Mouse (Mus musculus) CH12.LX (cell line): ENCODE data around the gene Tnfsf10. TPM values are rescaled to one million over a fixed set of nuclear protein-coding genes. Genes with fewer than 3 reads are reported as not detected.

Source experiments
- DNase-seq: peaks from one replicate; pipeline ENCODE4 v3.0.0-alpha.2; 2013; ENCODE audit errors: extremely low read depth
- H3K27ac ChIP-seq: 2 replicates; pipeline ENCODE4 v1.5.1; 2012; ENCODE audit warnings: low read depth, mild to moderate bottlenecking, control low read depth, moderate library complexity; ENCODE audit not compliant: insufficient read depth
- H3K27me3 ChIP-seq: replicated peaks from 2 replicates; pipeline ENCODE3; 2012; ENCODE audit warnings: inconsistent platforms
- H3K36me3 ChIP-seq, 2 experiments: replicated peaks in 1 of 2; 2 replicates each; pipeline versions ENCODE3 to v1.6.1; 2012; ENCODE audit warnings: inconsistent platforms in 1 of 2, low read length in 1 of 2, mild to moderate bottlenecking in 1 of 2, mixed read lengths in 1 of 2, moderate library complexity in 1 of 2; ENCODE audit not compliant: control insufficient read depth in 1 of 2, insufficient read depth in 1 of 2
- H3K4me1 ChIP-seq, 2 experiments: 2 replicates each; pipeline ENCODE4 v1.6.1; 2012; ENCODE audit warnings: inconsistent platforms in 1 of 2, moderate library complexity in 1 of 2; ENCODE audit not compliant: insufficient read depth in 2 of 2, control insufficient read depth in 1 of 2
- H3K4me2 ChIP-seq: 2 replicates; pipeline ENCODE4 v1.6.1; 2012; ENCODE audit warnings: low read depth, mild to moderate bottlenecking, control low read depth; ENCODE audit not compliant: poor library complexity, insufficient read depth, severe bottlenecking
- H3K4me3 ChIP-seq, 3 experiments: fragments of 150-350 bp in 1 of 3; sonication (generic) in 1 of 3; replicated peaks in 1 of 3; 2 replicates each; pipeline versions ENCODE3 to v1.5.1; 2011 to 2012; ENCODE audit warnings: low read depth in 2 of 3, low read length in 2 of 3, mild to moderate bottlenecking in 2 of 3, moderate library complexity in 2 of 3, control low read depth in 1 of 3, improper control_type of control experiment in 1 of 3, inconsistent platforms in 1 of 3, mixed read lengths in 1 of 3; ENCODE audit not compliant: poor library complexity in 1 of 3
- H3K79me2 ChIP-seq: replicated peaks from 2 replicates; pipeline ENCODE4 v1.6.1; 2012; ENCODE audit warnings: mild to moderate bottlenecking, moderate library complexity; ENCODE audit not compliant: control insufficient read depth, poor library complexity, insufficient read depth, severe bottlenecking; ENCODE audit errors: extremely low read depth
- H3K9ac ChIP-seq: 2 replicates; pipeline ENCODE4 v1.6.1; 2012; ENCODE audit warnings: low read depth, mild to moderate bottlenecking, control low read depth, moderate library complexity; ENCODE audit not compliant: insufficient read depth
- H3K9me3 ChIP-seq: replicated peaks from 2 replicates; pipeline ENCODE3; 2012; ENCODE audit warnings: low read length, inconsistent platforms, mixed read lengths
- BHLHE40 ChIP-seq: IDR thresholded peaks from 2 replicates; pipeline ENCODE4 v1.6.1; 2011; ENCODE audit warnings: mild to moderate bottlenecking, low read depth, low read length, improper control_type of control experiment
- CHD1 ChIP-seq: IDR thresholded peaks from 2 replicates; pipeline ENCODE4 v1.6.1; 2012; ENCODE audit warnings: low read depth, low read length, improper control_type of control experiment, inconsistent platforms
- CTCF ChIP-seq, 2 experiments: IDR thresholded peaks in 1 of 2; conservative IDR thresholded peaks in 1 of 2; 2 replicates each; pipeline ENCODE4 v1.5.1; 2011 to 2012; ENCODE audit warnings: low read depth in 2 of 2, low read length in 2 of 2, improper control_type of control experiment in 1 of 2, inconsistent platforms in 1 of 2, mild to moderate bottlenecking in 1 of 2, moderate library complexity in 1 of 2
- E2F4 ChIP-seq: IDR thresholded peaks from 2 replicates; pipeline ENCODE4 v1.6.1; 2011; ENCODE audit warnings: low read depth, low read length, improper control_type of control experiment; ENCODE audit not compliant: insufficient replicate concordance
- ETS1 ChIP-seq: conservative IDR thresholded peaks from 2 replicates; pipeline ENCODE4 v1.6.1; 2012; ENCODE audit warnings: low read depth, mild to moderate bottlenecking, inconsistent platforms, low read length, improper control_type of control experiment, moderate library complexity
- GABPA ChIP-seq: IDR thresholded peaks from 2 replicates; pipeline ENCODE4 v1.6.1; 2012; ENCODE audit warnings: low read depth, low read length, improper control_type of control experiment, inconsistent platforms; ENCODE audit not compliant: insufficient replicate concordance
- HCFC1 ChIP-seq: IDR thresholded peaks from 2 replicates; pipeline ENCODE4 v1.6.1; 2012; ENCODE audit warnings: low read depth, mild to moderate bottlenecking, inconsistent platforms, low read length, improper control_type of control experiment
- IRF4 ChIP-seq: IDR thresholded peaks from 2 replicates; pipeline ENCODE4 v1.6.1; 2014; ENCODE audit warnings: low read depth, mild to moderate bottlenecking, inconsistent platforms, low read length, improper control_type of control experiment
- JUN ChIP-seq: IDR thresholded peaks from 2 replicates; pipeline ENCODE4 v1.6.1; 2011; ENCODE audit warnings: low read depth, mild to moderate bottlenecking, low read length, improper control_type of control experiment, moderate library complexity; ENCODE audit not compliant: insufficient read depth
- JUND ChIP-seq: conservative IDR thresholded peaks from 2 replicates; pipeline ENCODE4 v1.6.1; 2011; ENCODE audit warnings: low read depth, low read length, improper control_type of control experiment
- KAT2A ChIP-seq: IDR thresholded peaks from 2 replicates; pipeline ENCODE4 v1.6.1; 2012; ENCODE audit warnings: low read length, improper control_type of control experiment, inconsistent platforms; ENCODE audit not compliant: insufficient replicate concordance
- MAX ChIP-seq: IDR thresholded peaks from 2 replicates; pipeline ENCODE4 v1.6.1; 2011; ENCODE audit warnings: low read length, improper control_type of control experiment
- MAZ ChIP-seq: IDR thresholded peaks from 2 replicates; pipeline ENCODE4 v1.6.1; 2012; ENCODE audit warnings: low read depth, mild to moderate bottlenecking, inconsistent platforms, low read length, improper control_type of control experiment, moderate library complexity
- MYC ChIP-seq: IDR thresholded peaks from 2 replicates; pipeline ENCODE4 v1.6.1; 2011; ENCODE audit warnings: low read depth, mild to moderate bottlenecking, improper control_type of control experiment, low read length
- NELFE ChIP-seq: IDR thresholded peaks from 2 replicates; pipeline ENCODE4 v1.6.1; 2011; ENCODE audit warnings: low read depth, low read length, improper control_type of control experiment
- NRF1 ChIP-seq: IDR thresholded peaks from 2 replicates; pipeline ENCODE4 v1.6.1; 2014; ENCODE audit warnings: low read depth, mild to moderate bottlenecking, inconsistent platforms, low read length, improper control_type of control experiment, moderate library complexity
- PAX5 ChIP-seq: IDR thresholded peaks from 2 replicates; pipeline ENCODE4 v1.6.1; 2012; ENCODE audit warnings: low read length, inconsistent platforms, mixed read lengths
- POLR2A ChIP-seq: IDR thresholded peaks from 2 replicates; pipeline ENCODE4 v1.6.1; 2011; ENCODE audit warnings: low read depth, mild to moderate bottlenecking, improper control_type of control experiment, low read length
- RAD21 ChIP-seq: IDR thresholded peaks from 2 replicates; pipeline ENCODE4 v1.6.1; 2011; ENCODE audit warnings: low read depth, mild to moderate bottlenecking, low read length, improper control_type of control experiment, moderate library complexity
- RCOR1 ChIP-seq: conservative IDR thresholded peaks from 2 replicates; pipeline ENCODE4 v1.6.1; 2012; ENCODE audit warnings: low read depth, mild to moderate bottlenecking, inconsistent platforms, low read length, improper control_type of control experiment
- SIN3A ChIP-seq: IDR thresholded peaks from 2 replicates; pipeline ENCODE4 v1.6.1; 2012; ENCODE audit warnings: low read length, improper control_type of control experiment, inconsistent platforms
- SMC3 ChIP-seq: IDR thresholded peaks from 2 replicates; pipeline ENCODE4 v1.6.1; 2011; ENCODE audit warnings: low read depth, low read length, improper control_type of control experiment
- TCF12 ChIP-seq: IDR thresholded peaks from 2 replicates; pipeline ENCODE4 v1.6.1; 2014; ENCODE audit warnings: low read depth, mild to moderate bottlenecking, inconsistent platforms, low read length, improper control_type of control experiment
- UBTF ChIP-seq: IDR thresholded peaks from 2 replicates; pipeline ENCODE4 v1.6.1; 2012; ENCODE audit warnings: low read depth, mild to moderate bottlenecking, inconsistent platforms, low read length, improper control_type of control experiment, moderate library complexity
- USF1 ChIP-seq: IDR thresholded peaks from 2 replicates; pipeline ENCODE4 v1.6.1; 2014; ENCODE audit warnings: low read depth, mild to moderate bottlenecking, inconsistent platforms, low read length, improper control_type of control experiment
- USF2 ChIP-seq: conservative IDR thresholded peaks from 2 replicates; pipeline ENCODE4 v1.6.1; 2011; ENCODE audit warnings: low read depth, low read length, improper control_type of control experiment
- ZC3H11A ChIP-seq: IDR thresholded peaks from 2 replicates; pipeline ENCODE4 v1.6.1; 2012; ENCODE audit warnings: low read depth, mild to moderate bottlenecking, inconsistent platforms, low read length, improper control_type of control experiment
- ZKSCAN1 ChIP-seq: IDR thresholded peaks from 2 replicates; pipeline ENCODE4 v1.6.1; 2012; ENCODE audit warnings: low read depth, inconsistent platforms, low read length, improper control_type of control experiment, borderline replicate concordance
- ZMIZ1 ChIP-seq: IDR thresholded peaks from 2 replicates; pipeline ENCODE4 v1.6.1; 2012; ENCODE audit warnings: low read depth, mild to moderate bottlenecking, inconsistent platforms, low read length, improper control_type of control experiment
- ZNF384 ChIP-seq: IDR thresholded peaks from 2 replicates; pipeline ENCODE4 v1.6.1; 2012; ENCODE audit warnings: low read depth, low read length, improper control_type of control experiment, inconsistent platforms
- dilution Hi-C: fragments of 300-500 bp; cut with MboI; formaldehyde crosslinking; loops from 2 replicates; pipeline ENCODE4 v1.14.3; 2020; ENCODE audit warnings: low sequenced_read_pairs; ENCODE audit not compliant: extremely low pct_unique_long_range_greater_than_20kb, extremely low pct_ligation_motif_present
- in situ Hi-C: fragments of 300-500 bp; cut with MboI; formaldehyde crosslinking; loops from 3 replicates; pipeline ENCODE4 v1.14.3; 2019; ENCODE audit warnings: low sequenced_read_pairs, low pct_ligation_motif_present, low pct_unique_long_range_greater_than_20kb, mixed read lengths
- polyA plus RNA-seq: library from polyadenylated mRNA; unstranded; fragments of >175 nt; gene quantifications from 2 replicates; pipeline ENCODE4 v1.2.1, GENCODE M21; 2012; ENCODE audit warnings: low read depth; ENCODE audit not compliant: insufficient read length
- total RNA-seq, 2 experiments: library from RNA; depleted of rRNA; stranded (reverse); fragments of 300-350 nt in 1 of 2; fragments of >200 nt in 1 of 2; gene quantifications; 2 replicates each; pipeline ENCODE4 v1.2.3; 2012 to 2014

The Tnfsf10 gene
- total and polyA plus RNA-seq, 3 experiments: 0.17 to 1.0 (median 0.69) TPM

- H3K79me2 ChIP-seq: no peaks in the 10 kb centered on the region
- no peak for DNase-seq
- no peak overlapping the region for H3K9ac ChIP-seq
- no peaks in the 10 kb centered on the region for H3K27me3 ChIP-seq
- TF ChIP-seq ZKSCAN1: no peak
- no peak for TF ChIP-seq BHLHE40
- no peak for TF ChIP-seq UBTF
- no peak for TF ChIP-seq JUN
- no peak for TF ChIP-seq USF1
- no peak for TF ChIP-seq ZNF384
- TF ChIP-seq SIN3A: no peak
- TF ChIP-seq E2F4: no peak
- no peak for TF ChIP-seq USF2
- TF ChIP-seq MAZ: no peak
- TF ChIP-seq ZMIZ1: no peak
- TF ChIP-seq MYC: no peak
- no peak for TF ChIP-seq CHD1
- TF ChIP-seq, all 38 proteins: peak for 0
- Histone ChIP-seq H3K4me1 (peaks cover 23 to 31% of the 10 kb centered on the region in 2 experiments), H3K27ac (no peak overlapping the region), H3K9me3 (no peaks in the 10 kb centered on the region), H3K4me3 (no peak overlapping the region), H3K36me3 (no peaks in the 10 kb centered on the region), H3K4me2 (no peak overlapping the region)
- in situ Hi-C loops: loop anchor here (10.0 kb wide), 1 partner anchor 134 kb away; no protein-coding TSS in a partner anchor
- dilution Hi-C loops: no loop called here
Measured at GRCm38 (mm10) chr3:27330706-27331105, 13.9 kb downstream of the Tnfsf10 start.

DNA sequence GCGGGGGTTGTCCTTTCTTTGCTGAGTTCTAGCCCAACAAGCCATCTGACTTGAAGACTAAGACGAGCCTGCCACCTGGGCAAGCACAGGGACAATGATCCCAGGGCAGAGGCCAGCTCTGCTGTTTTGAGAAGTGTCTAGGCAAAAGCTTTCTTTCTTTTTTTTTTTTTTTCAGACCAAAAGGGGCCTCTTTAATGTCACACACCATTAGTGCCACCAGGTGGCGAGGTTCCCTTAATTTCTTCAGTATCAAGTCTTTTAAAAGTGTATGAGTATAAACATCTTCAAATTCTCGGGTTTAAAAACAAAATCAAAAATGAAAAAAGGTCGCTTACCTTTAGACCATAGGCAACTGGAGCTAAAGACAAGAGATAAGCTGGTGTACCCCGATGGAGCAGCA is 21.6 kb downstream of the Tnfsf10 start:
- H3K9me3 ChIP-seq: no peaks in the 10 kb centered on the region
- DNase-seq: peak; percentile 49
- in situ Hi-C loops (loop anchor here (10.0 kb wide), 1 partner anchor 126 kb away; no protein-coding TSS in a partner anchor), dilution Hi-C loops (no loop called here)
- peak overlapping the region; percentile 56 for H3K4me2 ChIP-seq
- no peak overlapping the region for H3K9ac ChIP-seq
- TF ChIP-seq POLR2A (no peak), JUND (no peak), RCOR1 (no peak), GABPA (no peak), E2F4 (no peak), JUN (no peak), KAT2A (no peak), ZNF384 (peak; percentile 98), ZC3H11A (no peak), MYC (no peak), NELFE (no peak), IRF4 (no peak), HCFC1 (no peak), USF1 (no peak), TCF12 (no peak), ETS1 (no peak), CTCF (conservative IDR thresholded peaks at IDR 0.05 in 1 of 2, IDR thresholded peaks at IDR 0.05 in 1 of 2; ENCODE audit: low read depth in 2 of 2, low read length in 2 of 2) (peak in 1 of 2 experiments; percentile 74; a peak in 2 of 4 replicates), NRF1 (no peak), BHLHE40 (no peak), CHD1 (no peak), RAD21 (peak; percentile 64), PAX5 (no peak), MAX (no peak), SMC3 (peak; percentile 66), MAZ (no peak), SIN3A (no peak), UBTF (no peak)
- no peaks in the 10 kb centered on the region for H3K27me3 ChIP-seq
- no peak overlapping the region for H3K4me3 ChIP-seq
- H3K4me1 ChIP-seq: 0 out of 4 replicates have a peak, but pooled peaks cover 0 to 7% of the 10 kb centered on the region in 2 experiments
- no peaks in the 10 kb centered on the region for H3K79me2 ChIP-seq
- no peaks in the 10 kb centered on the region for H3K36me3 ChIP-seq
- H3K27ac ChIP-seq: no peak overlapping the region
